ENCODE assay signal across 8 mouse cellular contexts in the genomic region with DNA sequence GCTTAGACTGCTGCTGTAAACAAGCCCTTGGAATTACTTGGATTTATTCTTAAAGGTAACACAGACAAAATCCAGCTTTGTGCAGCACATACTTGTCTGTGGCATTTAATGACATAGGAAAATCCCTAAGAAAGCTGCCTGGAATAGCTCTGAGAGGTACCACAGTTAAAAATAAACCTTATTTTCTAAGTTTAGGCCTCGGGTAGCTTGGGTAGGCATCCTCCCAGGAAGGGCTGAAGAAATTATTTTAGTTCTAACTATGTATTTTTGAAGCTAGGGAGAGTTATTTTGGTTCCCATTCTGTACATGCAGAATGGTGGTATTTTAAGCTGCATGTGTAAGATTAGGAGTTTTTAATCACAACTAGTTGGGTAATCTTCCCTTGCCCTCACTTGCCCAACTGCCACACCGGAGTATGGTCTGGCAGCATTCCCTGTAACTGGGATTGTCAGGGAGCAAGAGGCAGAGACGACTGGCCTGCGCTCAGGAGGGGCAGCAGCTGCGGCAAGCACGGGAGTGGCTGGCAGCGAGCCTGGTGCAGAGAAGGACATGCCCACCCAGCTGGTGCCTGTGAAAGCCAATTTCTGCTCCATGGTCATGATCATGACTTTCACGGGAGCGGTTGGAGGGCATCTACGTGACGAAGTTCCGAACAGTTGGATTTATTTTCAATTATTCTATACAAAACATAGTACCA.
DNase-seq lines count a peak whose midpoint lies in the region; ATAC-seq lines count a peak whose summit lies in the region.

No protein-coding gene starts in this region.

- H3K4me2 ChIP-seq in forebrain, embryonic 16.5 days (ENCODE audit: low read length), result 0 out of 2 replicates have a peak overlapping the region, but pooled peaks have one; percentile 3
- H3K4me2 ChIP-seq in hindbrain, embryonic 16.5 days (ENCODE audit: low read length), result no peak overlapping the region
- H3K4me2 ChIP-seq in liver, embryonic 11.5 days, result no peak overlapping the region

- H3K9ac ChIP-seq in forebrain, embryonic 16.5 days (replicated peaks; ENCODE audit: low read depth, low read length), result no peak overlapping the region
- no peak overlapping the region for H3K9ac ChIP-seq in hindbrain, embryonic 16.5 days (ENCODE audit: low read depth, low read length)
- H3K9ac ChIP-seq in liver, embryonic 11.5 days (ENCODE audit: low read depth, low read length), result no peak overlapping the region

- peak; percentile 89 for ATAC-seq in forebrain, embryonic 16.5 days
- ATAC-seq in hindbrain, embryonic 16.5 days, result peak; percentile 91
- ATAC-seq in liver, embryonic 11.5 days (replicated peaks; ENCODE audit: low FRiP score), result no peak

- no peaks in the 10 kb centered on the region for H3K27me3 ChIP-seq in forebrain, embryonic 16.5 days (replicated peaks; ENCODE audit: control insufficient read depth, insufficient read depth, low read length)
- no peaks in the 10 kb centered on the region for H3K27me3 ChIP-seq in hindbrain, embryonic 16.5 days (replicated peaks; ENCODE audit: control insufficient read depth, insufficient read depth, low read length)
- no peaks in the 10 kb centered on the region for H3K27me3 ChIP-seq in liver, embryonic 11.5 days (replicated peaks; ENCODE audit: control insufficient read depth, insufficient read depth, low read length)

- no peak overlapping the region for H3K4me3 ChIP-seq in forebrain, embryonic 16.5 days (replicated peaks; ENCODE audit: low read length)
- no peak overlapping the region for H3K4me3 ChIP-seq in hindbrain, embryonic 16.5 days (ENCODE audit: low read length)
- H3K4me3 ChIP-seq in liver, embryonic 11.5 days (ENCODE audit: low read depth, low read length), result no peak overlapping the region

- no peaks in the 10 kb centered on the region for H3K36me3 ChIP-seq in forebrain, embryonic 16.5 days (ENCODE audit: control insufficient read depth, insufficient read depth)
- H3K36me3 ChIP-seq in hindbrain, embryonic 16.5 days (ENCODE audit: control insufficient read depth, insufficient read depth, low read length), result no peaks in the 10 kb centered on the region
- H3K36me3 ChIP-seq in liver, embryonic 11.5 days (ENCODE audit: control insufficient read depth, insufficient read depth, low read length), result no peaks in the 10 kb centered on the region

- WGBS in forebrain, embryonic 16.5 days, result 53% methylated on average over 12 of the region's 12 CpGs
- 52% methylated on average over 12 of the region's 12 CpGs for WGBS in hindbrain, embryonic 16.5 days
- 80% methylated on average over 12 of the region's 12 CpGs for WGBS in liver, embryonic 11.5 days

- peaks cover 10% of the 10 kb centered on the region for H3K9me3 ChIP-seq in forebrain, embryonic 16.5 days (ENCODE audit: control insufficient read depth, low read length)
- H3K9me3 ChIP-seq in hindbrain, embryonic 16.5 days (ENCODE audit: control insufficient read depth, low read length), result peaks cover 2% of the 10 kb centered on the region; the same call in 1 of the 2 replicates
- H3K9me3 ChIP-seq in liver, embryonic 11.5 days (ENCODE audit: control insufficient read depth, low read length), result no peaks in the 10 kb centered on the region

- peaks cover 9% of the 10 kb centered on the region for H3K4me1 ChIP-seq in forebrain, embryonic 16.5 days (replicated peaks; ENCODE audit: control insufficient read depth, insufficient read depth, low read length)
- H3K4me1 ChIP-seq in hindbrain, embryonic 16.5 days (ENCODE audit: control insufficient read depth, insufficient read depth, low read depth, low read length), result peaks cover 5% of the 10 kb centered on the region
- H3K4me1 ChIP-seq in liver, embryonic 11.5 days (replicated peaks; ENCODE audit: control insufficient read depth, insufficient read depth, low read length), result no peaks in the 10 kb centered on the region

- peak; percentile 43 for DNase-seq in ovary, adult 18-20 months (ENCODE audit: low spot score)
- no peak for DNase-seq in ovary, postnatal 14 days (ENCODE audit: low spot score)
- DNase-seq in right cerebral cortex, adult 2 months (ENCODE audit: low spot score in 2 of 2), result peak; percentile 34 to 36
- no peak for DNase-seq in liver, embryonic 11.5 days (ENCODE audit: low spot score)
- no peak for DNase-seq in lung, postnatal 10 days
- DNase-seq in spleen, adult 18-20 months, result no peak

- peak overlapping the region; percentile 18; the same call in 1 of the 2 replicates for H3K27ac ChIP-seq in forebrain, embryonic 16.5 days (ENCODE audit: low read length)
- H3K27ac ChIP-seq in hindbrain, embryonic 16.5 days (ENCODE audit: low read depth, low read length), result no peak overlapping the region
- H3K27ac ChIP-seq in liver, embryonic 11.5 days (ENCODE audit: low read depth, low read length), result no peak overlapping the region

Comparison
In these comparisons a context has a peak if more than half of its experiments do, and no peak if none do; other contexts are left out.
1. DNase-seq: peak in ovary, adult 18-20 months (single experiment) and right cerebral cortex, adult 2 months (2 of 2); none in ovary, postnatal 14 days (single experiment), liver, embryonic 11.5 days (single experiment), lung, postnatal 10 days (single experiment) and spleen, adult 18-20 months (0 of 2).